Mouse (Mus musculus): ENCODE results near the gene Tmc7. TPM values are rescaled to one million over a fixed set of nuclear protein-coding genes. Genes with fewer than 3 reads are reported as not detected.
A peak's percentile ranks its signal among the peaks of the same experiment; 100 is the strongest.

Gene Tmc7
- 7.5 and 8.6 TPM in 2 replicates for polyA plus RNA-seq (2014; fragmentation: Nextera tagmentation; extraction: Ambion mirVana)

DNA sequence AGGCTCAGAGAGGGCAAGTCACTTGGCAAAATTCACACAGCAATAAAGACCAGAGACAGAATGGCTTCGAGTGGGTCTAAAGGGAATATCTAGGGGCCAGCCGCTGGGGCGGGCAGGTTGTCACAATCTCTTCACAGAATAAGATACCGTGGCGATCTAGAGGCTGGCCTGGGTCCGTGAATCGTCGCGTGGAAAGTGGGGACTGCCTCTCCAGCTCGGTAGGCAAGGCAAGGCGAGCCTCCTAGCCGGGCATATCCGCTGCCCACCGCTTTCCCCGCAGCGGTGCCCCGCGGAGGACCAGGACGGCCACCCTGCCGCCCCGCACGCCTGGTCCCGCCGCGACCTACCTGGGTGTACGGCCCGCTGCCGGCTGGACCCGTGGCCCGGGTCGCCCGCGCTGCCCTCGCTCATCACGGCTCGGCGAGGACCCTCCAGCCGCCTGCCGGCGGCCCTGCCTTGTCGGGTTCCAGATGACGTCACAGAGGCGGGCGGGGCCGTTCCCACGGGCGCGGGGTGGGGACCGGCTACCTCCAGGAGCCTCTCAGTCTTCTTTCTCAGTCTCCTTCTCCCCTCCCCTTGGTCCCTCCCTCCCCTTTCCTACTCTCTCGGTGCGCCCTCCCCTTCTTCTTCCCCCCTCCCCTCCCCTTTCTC, at the start of gene Tmc7:
Tmc7 (minus strand) TSS at position 480 of the 651 bp plus-strand sequence.
- H3K27me3 ChIP-seq (ENCODE audit: control insufficient read depth, insufficient read depth, low read length) = no peaks in the 10 kb centered on the region
- H3K4me3 ChIP-seq (replicated peaks; ENCODE audit: low read length) = peak within 1 kb of the TSS; percentile 56
- H3K27ac ChIP-seq = 0 out of 2 replicates have a peak within 1 kb of the TSS, but pooled peaks have one; percentile 18
- peak; percentile 83 for DNase-seq (ENCODE audit: low spot score)
- H3K4me1 ChIP-seq (replicated peaks; ENCODE audit: control insufficient read depth, insufficient read depth, low read length) = peaks cover 3% of the 10 kb centered on the region; the same call in 1 of the 2 replicates
- under 1% methylated on average over 46 of the region's 51 CpGs for WGBS
- H3K36me3 ChIP-seq (replicated peaks; ENCODE audit: control insufficient read depth, insufficient read depth) = no peaks in the 10 kb centered on the region
- ATAC-seq (ENCODE audit: low FRiP score) = peak; percentile 92
- H3K9me3 ChIP-seq (ENCODE audit: control insufficient read depth, low read length) = 0 out of 2 replicates have a peak, but pooled peaks cover 3% of the 10 kb centered on the region
- peak within 1 kb of the TSS; percentile 71 for H3K9ac ChIP-seq
- peak within 1 kb of the TSS; percentile 69 for H3K4me2 ChIP-seq (replicated peaks)

DNA sequence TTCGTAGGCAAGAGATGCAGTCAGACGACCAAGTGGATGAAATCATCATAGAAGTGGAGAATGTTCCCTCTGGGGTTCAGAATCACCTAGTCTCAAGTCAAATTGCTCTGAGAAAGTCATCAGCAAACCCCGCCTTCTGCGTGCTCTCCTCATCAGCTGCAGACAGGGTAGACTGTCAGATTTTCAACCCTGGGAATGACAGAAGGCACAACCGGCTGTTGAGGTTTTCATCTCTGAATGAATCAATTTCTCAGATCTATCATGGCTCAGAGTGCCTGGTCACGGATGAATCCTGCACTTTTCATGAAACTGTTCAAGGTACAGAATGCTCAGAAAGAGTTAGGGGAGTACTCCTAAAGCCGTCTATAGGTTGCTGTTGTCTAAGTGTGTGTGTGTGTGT, 49.4 kb upstream of the Tmc7 start:
- H3K4me1 ChIP-seq (replicated peaks; ENCODE audit: control insufficient read depth, insufficient read depth, low read length) = no peaks in the 10 kb centered on the region

GRCm38 (mm10) chr7:118633094-118633493, 48.6 kb upstream of the Tmc7 start:
- Histone ChIP-seq H3K36me3 (replicated peaks; ENCODE audit: control insufficient read depth, insufficient read depth) (no peaks in the 10 kb centered on the region), H3K4me1 (replicated peaks; ENCODE audit: control insufficient read depth, insufficient read depth, low read length) (no peaks in the 10 kb centered on the region), H3K27me3 (ENCODE audit: control insufficient read depth, insufficient read depth, low read length) (no peaks in the 10 kb centered on the region), H3K9me3 (ENCODE audit: control insufficient read depth, low read length) (no peaks in the 10 kb centered on the region), H3K27ac (no peak overlapping the region), H3K4me3 (replicated peaks; ENCODE audit: low read length) (no peak overlapping the region), H3K9ac (no peak overlapping the region), H3K4me2 (replicated peaks) (no peak overlapping the region)
- 89% methylated on average over 9 of the region's 9 CpGs for WGBS
- no peak for ATAC-seq (ENCODE audit: low FRiP score)
- no peak for DNase-seq (ENCODE audit: low spot score)

More for the DNA sequence above, 49.4 kb upstream of the Tmc7 start:
- Histone ChIP-seq H3K9me3 (ENCODE audit: control insufficient read depth, low read length) (no peaks in the 10 kb centered on the region), H3K27me3 (ENCODE audit: control insufficient read depth, insufficient read depth, low read length) (no peaks in the 10 kb centered on the region), H3K4me3 (replicated peaks; ENCODE audit: low read length) (no peak overlapping the region), H3K27ac (no peak overlapping the region), H3K36me3 (replicated peaks; ENCODE audit: control insufficient read depth, insufficient read depth) (no peaks in the 10 kb centered on the region), H3K9ac (no peak overlapping the region), H3K4me2 (replicated peaks) (no peak overlapping the region)
- ATAC-seq (ENCODE audit: low FRiP score) (no peak), DNase-seq (ENCODE audit: low spot score) (no peak)
- 80% methylated on average over 7 of the region's 7 CpGs for WGBS

DNA sequence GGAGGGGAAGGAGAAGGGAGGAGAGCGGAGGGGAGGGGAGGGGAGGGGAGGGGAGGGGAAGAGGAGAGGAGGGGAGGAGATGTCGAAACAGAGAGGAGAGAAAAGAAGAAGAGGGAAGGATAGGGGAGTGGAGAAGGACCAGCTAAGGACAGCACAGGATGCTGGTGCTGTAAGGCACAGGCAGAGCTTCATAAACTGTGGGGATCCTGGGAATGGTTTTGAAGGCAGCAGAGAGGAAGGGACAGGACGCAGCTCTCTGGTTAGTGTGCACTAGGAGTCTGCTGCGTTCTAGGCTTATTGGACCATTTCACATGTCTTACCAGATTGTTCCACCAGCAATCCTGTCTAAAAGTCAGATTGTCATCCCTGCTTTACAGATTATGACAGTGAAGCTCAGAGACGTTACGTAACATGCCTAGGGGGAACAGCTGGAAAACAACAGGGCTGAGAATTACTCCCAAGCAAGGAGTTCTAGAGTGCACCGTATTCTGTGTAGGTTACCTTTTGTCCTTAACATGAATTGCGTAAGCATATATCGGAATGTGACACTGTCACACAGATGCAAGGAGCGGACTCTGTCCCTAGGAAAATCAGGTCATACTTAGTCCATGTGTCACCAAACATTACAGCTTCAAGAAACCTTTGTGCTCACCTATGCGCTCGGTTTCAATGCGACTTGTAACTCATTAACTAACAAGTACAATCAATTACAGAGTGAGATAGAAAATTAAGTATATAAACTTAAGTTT, 43.2 kb upstream of the Tmc7 start:
- DNase-seq (ENCODE audit: low spot score) (no peak), ATAC-seq (ENCODE audit: low FRiP score) (no peak)
- H3K4me1 ChIP-seq (replicated peaks; ENCODE audit: control insufficient read depth, insufficient read depth, low read length) = no peaks in the 10 kb centered on the region
- no peak overlapping the region for H3K27ac ChIP-seq
- no peak overlapping the region for H3K4me3 ChIP-seq (replicated peaks; ENCODE audit: low read length)
- H3K27me3 ChIP-seq (ENCODE audit: control insufficient read depth, insufficient read depth, low read length) = no peaks in the 10 kb centered on the region
- WGBS = 80% methylated on average over 12 of the region's 13 CpGs
- H3K9ac ChIP-seq = no peak overlapping the region
- no peaks in the 10 kb centered on the region for H3K36me3 ChIP-seq (replicated peaks; ENCODE audit: control insufficient read depth, insufficient read depth)
- no peak overlapping the region for H3K4me2 ChIP-seq (replicated peaks)
- no peaks in the 10 kb centered on the region for H3K9me3 ChIP-seq (ENCODE audit: control insufficient read depth, low read length)

- DNase-seq (ENCODE audit: low spot score) (no peak), ATAC-seq (ENCODE audit: low FRiP score) (no peak)
- Histone ChIP-seq H3K4me3 (replicated peaks; ENCODE audit: low read length) (no peak overlapping the region), H3K4me1 (replicated peaks; ENCODE audit: control insufficient read depth, insufficient read depth, low read length) (no peaks in the 10 kb centered on the region), H3K27ac (no peak overlapping the region), H3K4me2 (replicated peaks) (no peak overlapping the region), H3K9ac (no peak overlapping the region), H3K36me3 (replicated peaks; ENCODE audit: control insufficient read depth, insufficient read depth) (no peaks in the 10 kb centered on the region), H3K9me3 (ENCODE audit: control insufficient read depth, low read length) (no peaks in the 10 kb centered on the region), H3K27me3 (ENCODE audit: control insufficient read depth, insufficient read depth, low read length) (no peaks in the 10 kb centered on the region)
- 81% methylated on average over 6 of the region's 6 CpGs for WGBS
Observed at GRCm38 (mm10) chr7:118621094-118621493, 36.6 kb upstream of the Tmc7 start.

DNA sequence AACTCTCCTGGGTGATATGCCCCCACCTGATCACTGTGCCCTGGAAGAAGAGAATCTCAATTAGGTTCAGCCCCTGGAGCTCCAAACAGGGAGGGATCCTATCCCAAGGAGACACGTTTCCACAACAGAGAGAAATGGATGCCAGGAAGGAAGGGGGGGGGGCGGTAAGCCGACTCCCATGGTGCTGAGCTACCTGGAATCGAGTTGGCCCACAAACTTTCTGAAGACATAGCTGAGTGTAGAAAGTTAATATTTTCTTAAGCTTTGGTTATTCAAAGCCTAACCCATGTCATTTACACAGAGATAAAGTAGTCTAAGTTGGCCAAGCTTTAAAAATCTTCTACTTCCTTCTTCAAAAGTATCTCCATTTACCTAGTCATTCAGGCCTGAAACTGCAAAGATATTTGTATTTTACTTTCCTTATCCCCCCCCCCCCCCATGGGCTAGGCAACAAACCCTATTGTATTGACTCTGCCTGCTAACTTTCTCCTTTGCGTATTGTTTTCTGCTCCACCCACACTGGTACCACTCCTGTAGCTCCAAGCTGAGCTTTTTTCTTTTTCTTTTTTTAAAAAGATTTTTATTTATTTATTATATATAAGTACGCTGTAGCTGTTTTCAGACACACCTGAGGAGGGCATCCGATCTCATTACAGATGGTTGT, 35.8 kb upstream of the Tmc7 start:
- Histone ChIP-seq H3K27ac (no peak overlapping the region), H3K4me1 (replicated peaks; ENCODE audit: control insufficient read depth, insufficient read depth, low read length) (no peaks in the 10 kb centered on the region), H3K36me3 (replicated peaks; ENCODE audit: control insufficient read depth, insufficient read depth) (no peaks in the 10 kb centered on the region), H3K9ac (no peak overlapping the region), H3K27me3 (ENCODE audit: control insufficient read depth, insufficient read depth, low read length) (no peaks in the 10 kb centered on the region), H3K4me2 (replicated peaks) (no peak overlapping the region), H3K9me3 (ENCODE audit: control insufficient read depth, low read length) (no peaks in the 10 kb centered on the region), H3K4me3 (replicated peaks; ENCODE audit: low read length) (no peak overlapping the region)
- ATAC-seq (ENCODE audit: low FRiP score) (no peak), DNase-seq (ENCODE audit: low spot score) (no peak)
- WGBS = 93% methylated on average over 7 of the region's 7 CpGs

GRCm38 (mm10) chr7:118618104-118618503, 33.6 kb upstream of the Tmc7 start:
- Histone ChIP-seq H3K27me3 (ENCODE audit: control insufficient read depth, insufficient read depth, low read length) (no peaks in the 10 kb centered on the region), H3K27ac (no peak overlapping the region), H3K4me2 (replicated peaks) (no peak overlapping the region), H3K4me3 (replicated peaks; ENCODE audit: low read length) (no peak overlapping the region), H3K4me1 (replicated peaks; ENCODE audit: control insufficient read depth, insufficient read depth, low read length) (no peaks in the 10 kb centered on the region), H3K36me3 (replicated peaks; ENCODE audit: control insufficient read depth, insufficient read depth) (no peaks in the 10 kb centered on the region), H3K9me3 (ENCODE audit: control insufficient read depth, low read length) (no peaks in the 10 kb centered on the region), H3K9ac (no peak overlapping the region)
- DNase-seq (ENCODE audit: low spot score) = no peak
- WGBS = 91% methylated on average over 5 of the region's 5 CpGs
- no peak for ATAC-seq (ENCODE audit: low FRiP score)

GRCm38 (mm10) chr7:118614076-118614475, 29.5 kb upstream of the Tmc7 start:
- H3K4me1 ChIP-seq (replicated peaks; ENCODE audit: control insufficient read depth, insufficient read depth, low read length) = no peaks in the 10 kb centered on the region
- no peaks in the 10 kb centered on the region for H3K36me3 ChIP-seq (replicated peaks; ENCODE audit: control insufficient read depth, insufficient read depth)
- no peak overlapping the region for H3K27ac ChIP-seq
- no peak overlapping the region for H3K4me3 ChIP-seq (replicated peaks; ENCODE audit: low read length)
- no peak overlapping the region for H3K4me2 ChIP-seq (replicated peaks)
- 42% methylated on average over 13 of the region's 13 CpGs for WGBS
- no peaks in the 10 kb centered on the region for H3K27me3 ChIP-seq (ENCODE audit: control insufficient read depth, insufficient read depth, low read length)
- DNase-seq (ENCODE audit: low spot score) (no peak), ATAC-seq (ENCODE audit: low FRiP score) (no peak)
- no peak overlapping the region for H3K9ac ChIP-seq
- no peaks in the 10 kb centered on the region for H3K9me3 ChIP-seq (ENCODE audit: control insufficient read depth, low read length)

- Histone ChIP-seq H3K27me3 (ENCODE audit: control insufficient read depth, insufficient read depth, low read length) (no peaks in the 10 kb centered on the region), H3K4me3 (replicated peaks; ENCODE audit: low read length) (no peak overlapping the region), H3K4me1 (replicated peaks; ENCODE audit: control insufficient read depth, insufficient read depth, low read length) (no peaks in the 10 kb centered on the region), H3K9me3 (ENCODE audit: control insufficient read depth, low read length) (no peaks in the 10 kb centered on the region), H3K27ac (no peak overlapping the region), H3K36me3 (replicated peaks; ENCODE audit: control insufficient read depth, insufficient read depth) (no peaks in the 10 kb centered on the region), H3K9ac (no peak overlapping the region), H3K4me2 (replicated peaks) (no peak overlapping the region)
- ATAC-seq (ENCODE audit: low FRiP score) (no peak), DNase-seq (ENCODE audit: low spot score) (no peak)
- 54% methylated on average over 8 of the region's 8 CpGs for WGBS
Observed at GRCm38 (mm10) chr7:118611933-118612332, 27.4 kb upstream of the Tmc7 start.
